Mouse (Mus musculus): Measurements from ENCODE around the gene Psmd2. TPM values are rescaled to one million over a fixed set of nuclear protein-coding genes. Genes with fewer than 3 reads are reported as not detected.

Psmd2 gene
- polyA plus RNA-seq, 1 experiment from 2014 or later: 527 TPM

GRCm38 (mm10) chr16:20708939-20709734, 57.7 kb downstream of the Psmd2 start:
- no peaks in the 10 kb centered on the region for H3K9me3 ChIP-seq (replicated peaks)
- peaks cover 94% of the 10 kb centered on the region for H3K36me3 ChIP-seq
- peaks cover 17% of the 10 kb centered on the region for H3K4me1 ChIP-seq
- peak; percentile 77 for DNase-seq (ENCODE audit: low spot score)
- no peaks in the 10 kb centered on the region for H3K27me3 ChIP-seq (ENCODE audit: low read depth, poor library complexity, severe bottlenecking)
- no peak overlapping the region for H3K4me3 ChIP-seq
- no peak overlapping the region for H3K27ac ChIP-seq (replicated peaks)
- WGBS: 77% methylated on average over 19 of the region's 19 CpGs

GRCm38 (mm10) chr16:20710370-20710769, 58.9 kb downstream of the Psmd2 start:
- peaks cover 29% of the 10 kb centered on the region for H3K4me1 ChIP-seq
- H3K4me3 ChIP-seq: no peak overlapping the region
- no peak for DNase-seq (ENCODE audit: low spot score)
- no peaks in the 10 kb centered on the region for H3K9me3 ChIP-seq (replicated peaks)
- peaks cover 8% of the 10 kb centered on the region; the same call in 1 of the 2 replicates for H3K27me3 ChIP-seq (ENCODE audit: low read depth, poor library complexity, severe bottlenecking)
- H3K36me3 ChIP-seq: peaks cover 82% of the 10 kb centered on the region
- H3K27ac ChIP-seq (replicated peaks): no peak overlapping the region
- 95% methylated on average over 11 of the region's 11 CpGs for WGBS

GRCm38 (mm10) chr16:20710810-20711209, 59.4 kb downstream of the Psmd2 start:
- 80% methylated on average over 4 of the region's 4 CpGs for WGBS
- Histone ChIP-seq H3K36me3 (peaks cover 77% of the 10 kb centered on the region), H3K4me1 (peaks cover 33% of the 10 kb centered on the region), H3K27me3 (ENCODE audit: low read depth, poor library complexity, severe bottlenecking) (peaks cover 9% of the 10 kb centered on the region; the same call in 1 of the 2 replicates), H3K27ac (replicated peaks) (no peak overlapping the region), H3K4me3 (no peak overlapping the region), H3K9me3 (replicated peaks) (no peaks in the 10 kb centered on the region)
- no peak for DNase-seq (ENCODE audit: low spot score)

- Histone ChIP-seq H3K36me3 (peaks cover 63% of the 10 kb centered on the region), H3K27me3 (ENCODE audit: low read depth, poor library complexity, severe bottlenecking) (peaks cover 9% of the 10 kb centered on the region; the same call in 1 of the 2 replicates), H3K4me1 (peaks cover 41% of the 10 kb centered on the region), H3K4me3 (no peak overlapping the region), H3K27ac (replicated peaks) (no peak overlapping the region), H3K9me3 (replicated peaks) (no peaks in the 10 kb centered on the region)
- DNase-seq (ENCODE audit: low spot score): no peak
- 77% methylated on average over 9 of the region's 9 CpGs for WGBS
Observed at GRCm38 (mm10) chr16:20712190-20712589, 60.7 kb downstream of the Psmd2 start.

GRCm38 (mm10) chr16:20712889-20713288, 61.4 kb downstream of the Psmd2 start:
- peaks cover 41% of the 10 kb centered on the region for H3K4me1 ChIP-seq
- H3K27me3 ChIP-seq (ENCODE audit: low read depth, poor library complexity, severe bottlenecking): peaks cover 9% of the 10 kb centered on the region; the same call in 1 of the 2 replicates
- WGBS: 88% methylated on average over 7 of the region's 7 CpGs
- no peak for DNase-seq (ENCODE audit: low spot score)
- H3K36me3 ChIP-seq: peaks cover 56% of the 10 kb centered on the region
- H3K27ac ChIP-seq (replicated peaks): no peak overlapping the region
- no peaks in the 10 kb centered on the region for H3K9me3 ChIP-seq (replicated peaks)
- H3K4me3 ChIP-seq: no peak overlapping the region

MicroRNAs encoded within 50 kb of the gene (microRNA counts, 519-probe panel; counts per million panel counts)
- 6,227 counts per million, percentile 56 among the panel's probes with 10 or more counts for microRNA mmu-miR-1224

Small RNAs within 50 kb of the gene (microRNA-seq; reads per million reads assigned to microRNA genes)
- 10.2 reads per million, percentile 21 among the genes with 10 or more reads in this experiment for gene Mir1224

Other genes starting within 250 kb of the Psmd2 start
- gene Abcc5, start 225.3 kb upstream of the Psmd2 start, polyA plus RNA-seq (2016; fragmentation: Nextera tagmentation; extraction: Ambion mirVana): 56.1 and 72.8 TPM in 2 replicates
- 151 TPM in 2 replicates for gene Eif2b5, start 152.8 kb upstream of the Psmd2 start, polyA plus RNA-seq (2016; fragmentation: Nextera tagmentation; extraction: Ambion mirVana)
- gene Dvl3, start 134.7 kb upstream of the Psmd2 start, polyA plus RNA-seq (2016; fragmentation: Nextera tagmentation; extraction: Ambion mirVana): 28.5 and 37.5 TPM in 2 replicates
- gene Ap2m1, start 116.2 kb upstream of the Psmd2 start, polyA plus RNA-seq (2016; fragmentation: Nextera tagmentation; extraction: Ambion mirVana): 711 and 831 TPM in 2 replicates
- gene Abcf3, start 103.1 kb upstream of the Psmd2 start, polyA plus RNA-seq (2016; fragmentation: Nextera tagmentation; extraction: Ambion mirVana): 58.9 and 62.2 TPM in 2 replicates
- 1.7 and 4.5 TPM in 2 replicates for gene Vwa5b2, start 62.2 kb upstream of the Psmd2 start, polyA plus RNA-seq (2016; fragmentation: Nextera tagmentation; extraction: Ambion mirVana)
- 36.0 and 42.1 TPM in 2 replicates for gene Eef1akmt4, start 40.1 kb upstream of the Psmd2 start, polyA plus RNA-seq (2016; fragmentation: Nextera tagmentation; extraction: Ambion mirVana)
- gene Gm49333, start 40.0 kb upstream of the Psmd2 start, polyA plus RNA-seq (2016; fragmentation: Nextera tagmentation; extraction: Ambion mirVana): not detected in 2 replicates
- 59.4 and 61.1 TPM in 2 replicates for gene Alg3, start 39.9 kb upstream of the Psmd2 start, polyA plus RNA-seq (2016; fragmentation: Nextera tagmentation; extraction: Ambion mirVana)
- gene Camk2n2, start 30.4 kb upstream of the Psmd2 start, polyA plus RNA-seq (2016; fragmentation: Nextera tagmentation; extraction: Ambion mirVana): 3.1 and 3.3 TPM in 2 replicates
- 5.0 and 6.5 TPM in 2 replicates for gene Ece2, start 21.8 kb upstream of the Psmd2 start, polyA plus RNA-seq (2016; fragmentation: Nextera tagmentation; extraction: Ambion mirVana)
- 216 and 221 TPM in 2 replicates for gene Eif4g1, start 16.7 kb downstream of the Psmd2 start, polyA plus RNA-seq (2016; fragmentation: Nextera tagmentation; extraction: Ambion mirVana)
- 8.8 and 11.3 TPM in 2 replicates for gene Fam131a, start 41.6 kb downstream of the Psmd2 start, polyA plus RNA-seq (2016; fragmentation: Nextera tagmentation; extraction: Ambion mirVana)
- 136 and 148 TPM in 2 replicates for gene Polr2h, start 66.0 kb downstream of the Psmd2 start, polyA plus RNA-seq (2016; fragmentation: Nextera tagmentation; extraction: Ambion mirVana)
- gene Clcn2, start 66.1 kb downstream of the Psmd2 start, polyA plus RNA-seq (2016; fragmentation: Nextera tagmentation; extraction: Ambion mirVana): 12.8 and 16.8 TPM in 2 replicates
- gene Chrd, start 81.5 kb downstream of the Psmd2 start, polyA plus RNA-seq (2016; fragmentation: Nextera tagmentation; extraction: Ambion mirVana): 1.5 and 2.0 TPM in 2 replicates
- gene Thpo, start 82.9 kb downstream of the Psmd2 start, polyA plus RNA-seq (2016; fragmentation: Nextera tagmentation; extraction: Ambion mirVana): 0.37 and 0.56 TPM in 2 replicates